In the genomic region with DNA sequence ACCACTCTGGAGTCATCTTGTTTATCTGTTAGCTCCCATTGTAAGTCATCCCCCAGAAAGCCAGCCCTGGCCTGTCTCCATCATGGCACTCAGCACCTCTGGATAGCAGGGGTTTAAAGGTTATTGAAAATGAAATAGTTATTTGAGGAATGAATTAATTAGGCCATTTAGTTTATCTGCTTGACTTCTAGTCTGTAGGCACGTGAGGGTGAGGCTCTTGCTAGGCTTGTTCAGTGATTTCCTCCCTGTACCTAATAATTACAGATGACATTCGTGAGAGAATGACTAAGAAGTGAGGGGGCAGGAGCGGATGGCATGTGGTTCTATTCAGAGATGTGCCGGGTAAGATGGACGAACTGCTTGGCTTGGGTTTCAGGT, we compare ENCODE assay signal across 8 mouse cellular contexts. TPM values are rescaled to one million over a fixed set of nuclear protein-coding genes. Genes with fewer than 3 reads are reported as not detected.
A peak's percentile ranks its signal among the peaks of the same experiment; 100 is the strongest.
DNase-seq lines count a peak whose midpoint lies in the region; ATAC-seq and TF ChIP-seq lines count a peak whose summit lies in the region.

No protein-coding gene starts in this region.

- no peaks in the 10 kb centered on the region for H3K9me3 ChIP-seq in kidney, embryonic 16.5 days (ENCODE audit: low read length)
- H3K9me3 ChIP-seq in hindbrain, embryonic 16.5 days (ENCODE audit: control insufficient read depth, low read length), result no peaks in the 10 kb centered on the region
- H3K9me3 ChIP-seq in midbrain, postnatal 0 days (ENCODE audit: low read length), result no peaks in the 10 kb centered on the region

- ATAC-seq in kidney, embryonic 16.5 days (ENCODE audit: low FRiP score, low TSS enrichment), result no peak
- ATAC-seq in hindbrain, embryonic 16.5 days, result no peak
- ATAC-seq in midbrain, postnatal 0 days (ENCODE audit: low FRiP score), result no peak

- H3K27me3 ChIP-seq in kidney, embryonic 16.5 days (ENCODE audit: insufficient read depth, low read length), result no peaks in the 10 kb centered on the region
- no peaks in the 10 kb centered on the region for H3K27me3 ChIP-seq in hindbrain, embryonic 16.5 days (replicated peaks; ENCODE audit: control insufficient read depth, insufficient read depth, low read length)
- no peaks in the 10 kb centered on the region for H3K27me3 ChIP-seq in midbrain, postnatal 0 days (ENCODE audit: insufficient read depth, low read length)

- no peak for TF ChIP-seq POLR2A in cortical plate, adult 2 months (IDR thresholded peaks at IDR 0.05; ENCODE audit: extremely low read depth, insufficient read depth, low read length)

- intact Hi-C loops in left cerebral cortex, postnatal 4 days (cut with DNase I), result loop anchor here (10.0 kb wide), 1 partner anchor 201 kb away; no protein-coding TSS in a partner anchor

- no peak for TF ChIP-seq CTCF in cortical plate, adult 2 months (IDR thresholded peaks at IDR 0.05; ENCODE audit: extremely low read depth, insufficient read depth, low read length)
- no peak for TF ChIP-seq CTCF in midbrain, postnatal 0 days (IDR thresholded peaks at IDR 0.05)

- H3K4me1 ChIP-seq in kidney, embryonic 16.5 days (ENCODE audit: insufficient read depth, low read length), result peaks cover 22% of the 10 kb centered on the region
- H3K4me1 ChIP-seq in cortical plate, adult 2 months (ENCODE audit: control insufficient read depth, insufficient read depth, low read length), result no peaks in the 10 kb centered on the region
- peaks cover 8% of the 10 kb centered on the region for H3K4me1 ChIP-seq in hindbrain, embryonic 16.5 days (ENCODE audit: control insufficient read depth, insufficient read depth, low read depth, low read length)
- no peaks in the 10 kb centered on the region; the same call in 1 of the 2 replicates for H3K4me1 ChIP-seq in midbrain, postnatal 0 days (ENCODE audit: insufficient read depth, low read length)

- H3K27ac ChIP-seq in kidney, embryonic 16.5 days (ENCODE audit: low read length), result no peak overlapping the region
- H3K27ac ChIP-seq in cortical plate, adult 2 months (ENCODE audit: insufficient read depth, low read length), result no peak overlapping the region
- H3K27ac ChIP-seq in hindbrain, embryonic 16.5 days (ENCODE audit: low read depth, low read length), result no peak overlapping the region
- no peak overlapping the region for H3K27ac ChIP-seq in midbrain, postnatal 0 days (ENCODE audit: low read depth, low read length)

- H3K36me3 ChIP-seq in kidney, embryonic 16.5 days (ENCODE audit: insufficient read depth, low read length), result peaks cover 9% of the 10 kb centered on the region
- peaks cover 2% of the 10 kb centered on the region; the same call in 1 of the 2 replicates for H3K36me3 ChIP-seq in hindbrain, embryonic 16.5 days (ENCODE audit: control insufficient read depth, insufficient read depth, low read length)
- 0 out of 2 replicates have a peak, but pooled peaks cover 2% of the 10 kb centered on the region for H3K36me3 ChIP-seq in midbrain, postnatal 0 days (ENCODE audit: insufficient read depth, low read length)

- peak overlapping the region; percentile 57 for H3K4me2 ChIP-seq in kidney, embryonic 16.5 days (replicated peaks; ENCODE audit: low read depth, low read length)
- peak overlapping the region; percentile 82 for H3K4me2 ChIP-seq in hindbrain, embryonic 16.5 days (ENCODE audit: low read length)
- H3K4me2 ChIP-seq in midbrain, postnatal 0 days (ENCODE audit: low read depth, low read length, poor library complexity, severe bottlenecking), result peak overlapping the region; percentile 57

- WGBS in kidney, embryonic 16.5 days, result 73% methylated on average over 5 of the region's 5 CpGs
- WGBS in hindbrain, embryonic 16.5 days, result 83% methylated on average over 5 of the region's 5 CpGs
- WGBS in midbrain, postnatal 0 days, result 86% methylated on average over 5 of the region's 5 CpGs

- peak overlapping the region; percentile 61 for H3K9ac ChIP-seq in kidney, embryonic 16.5 days (replicated peaks; ENCODE audit: low read length)
- H3K9ac ChIP-seq in hindbrain, embryonic 16.5 days (ENCODE audit: low read depth, low read length), result no peak overlapping the region; the same call in 1 of the 2 replicates
- H3K9ac ChIP-seq in midbrain, postnatal 0 days (replicated peaks; ENCODE audit: low read length, poor library complexity, severe bottlenecking), result peak overlapping the region; percentile 24; the same call in 1 of the 2 replicates

- no peak for DNase-seq in kidney, adult 8-10 months
- DNase-seq in midbrain, postnatal 0 days (ENCODE audit: low spot score), result no peak
- DNase-seq in cerebellum, adult 11 months, result no peak
- DNase-seq in left cerebral cortex, postnatal 4 days, result no peak
- DNase-seq in cerebellum, postnatal 14 days, result no peak

- H3K4me3 ChIP-seq in kidney, embryonic 16.5 days (ENCODE audit: low read length), result peak overlapping the region; percentile 63
- peak overlapping the region; percentile 63; the same call in 1 of the 2 replicates for H3K4me3 ChIP-seq in cortical plate, adult 2 months (ENCODE audit: insufficient read depth, low read length)
- H3K4me3 ChIP-seq in hindbrain, embryonic 16.5 days (ENCODE audit: low read length), result peak overlapping the region; percentile 83
- H3K4me3 ChIP-seq in midbrain, postnatal 0 days (ENCODE audit: low read depth, low read length), result peak overlapping the region; percentile 69

RNA-seq across cellular contexts. Expression of a gene that starts 0.7 kb away (rescaled TPM):
- 113 and 115 TPM in 2 replicates for polyA plus RNA-seq in kidney, embryonic 16.5 days (2015; fragmentation: Nextera tagmentation; extraction: Ambion mirVana)
- 75.0 and 82.6 TPM in 2 replicates for polyA plus RNA-seq in cortical plate, adult 2 months (2012; rRNA removed)
- 109 and 114 TPM in 2 replicates for polyA plus RNA-seq in hindbrain, embryonic 16.5 days (2015; fragmentation: Nextera tagmentation; extraction: Ambion mirVana)
- total RNA-seq in midbrain, postnatal 0 days (2014; rRNA removed), result 61.0 and 63.4 TPM in 2 replicates
- polyA plus RNA-seq in midbrain, postnatal 0 days (2015; fragmentation: Nextera tagmentation; extraction: Ambion mirVana), result 93.5 and 96.6 TPM in 2 replicates
- 10 to 100 TPM; 54.4 to 57.0 TPM for total RNA-seq in left cerebral cortex, postnatal 4 days (2021)

RNA-seq across cellular contexts. Expression of a gene that starts 9.6 kb away (rescaled TPM):
- 700 and 708 TPM in 2 replicates for polyA plus RNA-seq in kidney, embryonic 16.5 days (2015; fragmentation: Nextera tagmentation; extraction: Ambion mirVana)
- 591 and 599 TPM in 2 replicates for polyA plus RNA-seq in cortical plate, adult 2 months (2012; rRNA removed)
- polyA plus RNA-seq in hindbrain, embryonic 16.5 days (2015; fragmentation: Nextera tagmentation; extraction: Ambion mirVana), result 664 and 740 TPM in 2 replicates
- 553 TPM in 2 replicates for total RNA-seq in midbrain, postnatal 0 days (2014; rRNA removed)
- 832 and 847 TPM in 2 replicates for polyA plus RNA-seq in midbrain, postnatal 0 days (2015; fragmentation: Nextera tagmentation; extraction: Ambion mirVana)
- total RNA-seq in left cerebral cortex, postnatal 4 days (2021), result 100 to 1,000 TPM; 318 to 338 TPM

RNA-seq across cellular contexts. Expression of a gene that starts 23.0 kb away (rescaled TPM):
- polyA plus RNA-seq in kidney, embryonic 16.5 days (2015; fragmentation: Nextera tagmentation; extraction: Ambion mirVana), result 1.7 and 2.7 TPM in 2 replicates
- 0.09 TPM in 1 of 2 replicates, not detected in the other for polyA plus RNA-seq in cortical plate, adult 2 months (2012; rRNA removed)
- polyA plus RNA-seq in hindbrain, embryonic 16.5 days (2015; fragmentation: Nextera tagmentation; extraction: Ambion mirVana), result 0.43 and 0.51 TPM in 2 replicates
- total RNA-seq in midbrain, postnatal 0 days (2014; rRNA removed), result 0.11 and 0.33 TPM in 2 replicates
- polyA plus RNA-seq in midbrain, postnatal 0 days (2015; fragmentation: Nextera tagmentation; extraction: Ambion mirVana), result 0.16 and 0.25 TPM in 2 replicates
- not detected for total RNA-seq in left cerebral cortex, postnatal 4 days (2021)

RNA-seq across cellular contexts. Expression of a gene that starts 34.7 kb away (rescaled TPM):
- polyA plus RNA-seq in kidney, embryonic 16.5 days (2015; fragmentation: Nextera tagmentation; extraction: Ambion mirVana), result 153 and 173 TPM in 2 replicates
- 72.1 and 78.9 TPM in 2 replicates for polyA plus RNA-seq in cortical plate, adult 2 months (2012; rRNA removed)
- polyA plus RNA-seq in hindbrain, embryonic 16.5 days (2015; fragmentation: Nextera tagmentation; extraction: Ambion mirVana), result 83.3 and 85.1 TPM in 2 replicates
- total RNA-seq in midbrain, postnatal 0 days (2014; rRNA removed), result 45.4 and 48.4 TPM in 2 replicates
- polyA plus RNA-seq in midbrain, postnatal 0 days (2015; fragmentation: Nextera tagmentation; extraction: Ambion mirVana), result 47.8 and 54.0 TPM in 2 replicates
- 10 to 100 TPM; 31.5 to 33.5 TPM for total RNA-seq in left cerebral cortex, postnatal 4 days (2021)

RNA-seq across cellular contexts. Expression of a gene that starts 57.9 kb away (rescaled TPM):
- polyA plus RNA-seq in kidney, embryonic 16.5 days (2015; fragmentation: Nextera tagmentation; extraction: Ambion mirVana), result 132 and 137 TPM in 2 replicates
- polyA plus RNA-seq in cortical plate, adult 2 months (2012; rRNA removed), result 74.7 and 76.9 TPM in 2 replicates
- 108 TPM in 2 replicates for polyA plus RNA-seq in hindbrain, embryonic 16.5 days (2015; fragmentation: Nextera tagmentation; extraction: Ambion mirVana)
- total RNA-seq in midbrain, postnatal 0 days (2014; rRNA removed), result 42.7 and 52.3 TPM in 2 replicates
- 95.7 and 96.9 TPM in 2 replicates for polyA plus RNA-seq in midbrain, postnatal 0 days (2015; fragmentation: Nextera tagmentation; extraction: Ambion mirVana)
- total RNA-seq in left cerebral cortex, postnatal 4 days (2021), result 10 to 100 TPM; 58.5 to 59.7 TPM
